Mouse (Mus musculus) adrenal gland, postnatal 25 days (tissue): Measurements from ENCODE around the gene Fgd6. TPM values are rescaled to one million over a fixed set of nuclear protein-coding genes. Genes with fewer than 3 reads are reported as not detected.
A peak's percentile ranks its signal among the peaks of the same experiment; 100 is the strongest.

ENCODE experiments used
- DNase-seq: peaks from one replicate; pipeline ENCODE4 v3.0.0; 2021; ENCODE audit warnings: mixed read lengths
- total RNA-seq: library from RNA; stranded (reverse); gene quantifications from 2 replicates; pipeline ENCODE4 v1.2.3, GENCODE M21; 2021

Fgd6 gene
- total RNA-seq, 1 experiment from 2014 or later, result 6.3 TPM

DNA sequence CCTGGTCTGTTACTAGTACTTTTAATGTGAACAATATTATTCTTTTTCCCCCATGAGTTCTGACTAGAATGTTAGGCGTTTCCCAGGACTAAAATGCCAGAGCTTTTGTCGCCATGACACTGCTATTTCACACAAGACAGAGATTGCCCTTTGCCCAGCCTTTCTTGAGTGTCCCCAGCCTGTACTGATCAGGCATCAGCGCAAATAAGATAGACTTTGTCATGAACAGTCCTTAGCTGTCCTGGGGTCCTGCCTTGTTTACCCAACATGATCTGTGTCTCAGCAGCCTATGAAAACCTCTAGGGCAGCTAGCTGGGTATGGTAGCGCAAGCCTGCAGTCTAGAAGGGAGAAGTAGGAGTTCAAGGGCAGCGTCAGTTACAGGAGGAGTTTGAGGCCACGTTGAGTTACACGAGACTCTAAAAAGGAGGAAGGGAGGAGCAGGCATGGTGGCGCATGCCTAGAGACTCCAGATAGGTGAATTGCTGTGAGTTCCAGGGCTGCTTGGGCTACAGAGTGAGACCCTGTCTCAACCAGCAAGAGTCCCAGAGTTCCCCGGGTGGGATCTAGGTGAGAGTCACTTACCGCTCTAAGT lies 103.2 kb downstream of the Fgd6 start:
- DNase-seq, result no peak

- no peak for DNase-seq
These were observed 104.6 kb downstream of the Fgd6 start for GRCm38 (mm10) chr10:94140227-94140931.

GRCm38 (mm10) chr10:94142427-94142826 lies 106.6 kb downstream of the Fgd6 start:
- DNase-seq, result no peak

DNA sequence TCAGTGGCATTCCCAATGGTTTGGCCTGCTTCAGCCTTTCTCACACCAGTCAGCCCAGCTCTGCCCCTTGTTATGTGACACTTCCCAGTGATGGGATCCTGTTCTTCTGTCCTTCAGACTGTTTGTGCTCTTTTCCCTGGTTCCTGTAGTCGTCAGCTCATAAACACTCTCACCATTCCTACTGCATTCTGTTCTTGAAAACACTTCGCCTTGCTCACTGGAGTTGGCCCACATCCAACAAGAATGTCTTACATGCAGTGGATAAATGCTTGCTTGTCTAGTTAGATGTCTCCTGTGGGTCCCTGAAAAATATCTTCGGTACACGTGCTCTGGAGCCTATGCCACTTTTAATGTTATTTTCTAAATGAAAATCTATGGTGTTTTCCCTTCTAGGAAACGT lies 108.8 kb downstream of the Fgd6 start:
- no peak for DNase-seq

DNA sequence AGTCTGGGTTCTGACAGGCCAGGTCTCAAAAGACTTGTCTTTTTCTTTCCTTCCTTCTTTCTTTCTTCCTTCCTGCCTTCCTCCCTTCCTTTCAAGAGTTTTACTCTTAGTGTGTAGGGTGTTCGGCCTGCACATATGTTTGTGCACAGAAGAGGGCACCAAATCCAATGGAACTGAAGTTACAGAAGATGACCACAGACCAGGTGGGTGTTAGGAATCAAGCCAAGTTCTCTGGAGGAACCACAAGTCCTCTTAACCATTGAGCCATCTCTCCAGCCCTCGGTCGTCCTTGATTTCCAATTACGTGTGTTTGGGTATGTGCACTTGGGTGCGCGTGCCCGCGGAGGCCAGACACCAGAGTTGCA lies 111.6 kb downstream of the Fgd6 start:
- no peak for DNase-seq

- peak; percentile 92 for DNase-seq
These were observed 112.1 kb downstream of the Fgd6 start, which contains the start of gene Nr2c1 for GRCm38 (mm10) chr10:94147756-94148531. TSS of gene Nr2c1 (plus strand) at chr10:94148023.

GRCm38 (mm10) chr10:94151488-94151887 lies 115.7 kb downstream of the Fgd6 start:
- no peak for DNase-seq

DNA sequence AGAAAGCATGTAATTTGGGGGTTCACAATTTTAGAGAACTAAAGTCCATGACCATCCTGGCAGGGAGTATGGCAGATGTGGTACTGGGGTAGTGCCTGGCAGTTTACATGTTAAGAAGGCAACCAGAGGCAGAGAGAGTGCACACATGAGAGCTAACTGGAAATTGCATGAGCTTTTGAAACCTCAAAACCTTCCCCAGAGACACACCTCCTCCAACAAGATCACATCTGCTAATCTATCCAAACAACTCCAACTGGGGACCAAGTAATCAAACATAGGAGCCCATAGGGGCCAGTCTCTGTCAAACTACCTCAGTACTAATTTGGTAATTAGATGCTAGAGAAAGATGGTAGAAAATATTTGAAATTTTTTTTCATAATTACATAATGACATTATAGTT lies 118.0 kb downstream of the Fgd6 start:
- DNase-seq, result no peak

GRCm38 (mm10) chr10:94158962-94159361 lies 123.2 kb downstream of the Fgd6 start:
- no peak for DNase-seq

DNA sequence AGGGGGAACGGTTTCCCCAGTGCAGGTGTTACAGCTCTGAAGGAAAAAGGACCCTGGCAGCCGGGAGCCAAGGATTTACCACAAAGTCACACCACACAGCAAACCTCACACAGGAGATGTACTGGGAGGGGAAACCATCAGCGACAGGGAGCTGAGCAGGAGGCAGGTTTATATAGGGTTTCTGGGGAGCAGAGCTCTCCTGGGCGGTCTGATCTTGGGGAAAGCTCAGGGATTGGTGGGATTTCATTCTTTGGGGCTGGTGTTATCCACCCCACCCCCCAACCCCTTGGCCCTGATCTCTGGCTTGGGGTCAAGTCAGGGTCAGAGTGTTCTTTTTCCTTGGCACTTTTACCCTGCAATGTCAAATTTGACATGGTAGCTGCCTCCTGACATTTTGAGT lies 123.6 kb downstream of the Fgd6 start:
- DNase-seq, result no peak

GRCm38 (mm10) chr10:94161051-94161765 lies 125.4 kb downstream of the Fgd6 start:
- no peak for DNase-seq

DNA sequence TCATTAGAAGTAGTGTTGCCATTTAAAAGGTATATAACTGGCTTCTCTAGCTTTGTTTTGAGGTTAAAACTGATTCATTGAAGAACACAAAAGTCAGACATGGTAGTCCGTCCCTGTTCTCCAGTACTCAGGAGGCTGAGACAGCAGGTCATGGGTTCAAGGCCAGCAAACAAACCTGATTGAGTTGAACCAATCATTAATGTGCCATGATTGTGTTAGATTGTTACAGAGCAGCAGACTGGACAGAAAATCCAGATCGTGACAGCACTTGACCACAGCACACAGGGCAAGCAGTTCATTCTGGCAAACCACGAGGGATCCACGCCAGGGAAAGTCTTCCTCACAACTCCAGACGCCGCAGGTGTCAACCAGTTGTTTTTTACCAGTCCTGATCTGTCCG lies 126.2 kb downstream of the Fgd6 start:
- DNase-seq, result no peak

GRCm38 (mm10) chr10:94164104-94164845 lies 128.5 kb downstream of the Fgd6 start:
- DNase-seq, result no peak

- DNase-seq, result no peak
These were observed 129.6 kb downstream of the Fgd6 start for GRCm38 (mm10) chr10:94165426-94165825.

GRCm38 (mm10) chr10:94167051-94167750 lies 131.4 kb downstream of the Fgd6 start:
- DNase-seq, result no peak

DNA sequence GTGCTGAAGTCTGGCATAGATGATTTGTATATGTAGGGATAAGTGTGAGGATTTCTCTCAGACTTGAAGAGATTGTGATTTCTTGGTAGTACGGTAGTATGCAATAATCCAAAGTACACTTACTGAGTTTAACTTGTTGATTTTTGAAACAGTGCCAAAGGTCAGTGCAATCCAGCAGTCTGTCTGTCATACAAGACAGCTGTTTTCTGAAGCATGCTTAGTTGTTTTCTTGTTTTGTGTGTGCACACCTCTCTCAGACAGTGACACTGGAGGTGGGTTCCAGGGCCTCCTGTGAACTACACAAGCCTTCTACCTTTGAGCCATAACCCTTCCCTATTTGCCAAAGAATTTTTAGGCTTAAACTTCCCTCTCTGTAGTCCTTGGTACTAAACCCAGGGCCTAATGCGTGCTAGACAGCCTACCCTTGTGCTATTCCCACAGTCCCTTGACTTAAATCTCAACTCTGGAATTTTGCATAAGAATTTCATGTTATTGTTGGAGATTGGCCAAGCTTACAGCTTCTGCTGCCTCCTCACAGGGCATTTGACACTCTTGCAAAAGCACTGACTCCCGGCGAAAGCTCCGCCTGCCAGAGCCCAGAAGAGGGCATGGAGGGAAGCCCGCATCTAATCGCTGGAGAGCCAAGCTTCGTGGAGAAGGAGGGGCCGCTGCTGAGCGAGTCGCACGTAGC lies 135.8 kb downstream of the Fgd6 start:
- no peak for DNase-seq

DNA sequence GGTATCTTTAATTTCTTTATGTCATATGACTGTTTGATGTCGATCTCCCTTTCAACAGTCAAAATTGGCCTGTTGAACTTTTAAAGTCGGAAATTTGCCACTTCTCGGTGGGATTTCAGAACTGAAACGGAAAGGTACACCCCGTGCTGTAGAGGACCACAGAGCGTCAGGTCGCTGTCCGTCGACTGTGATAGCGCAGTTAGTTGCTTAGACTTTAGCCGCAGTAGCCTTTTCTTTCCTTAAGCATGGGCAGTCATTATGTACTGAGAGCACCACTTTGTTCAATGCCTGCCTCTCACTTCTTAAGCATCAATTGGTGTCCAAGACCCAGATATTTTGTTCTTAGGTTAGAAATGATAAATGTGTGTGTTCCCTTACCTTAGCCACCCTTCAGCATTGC lies 136.3 kb downstream of the Fgd6 start:
- no peak for DNase-seq

DNA sequence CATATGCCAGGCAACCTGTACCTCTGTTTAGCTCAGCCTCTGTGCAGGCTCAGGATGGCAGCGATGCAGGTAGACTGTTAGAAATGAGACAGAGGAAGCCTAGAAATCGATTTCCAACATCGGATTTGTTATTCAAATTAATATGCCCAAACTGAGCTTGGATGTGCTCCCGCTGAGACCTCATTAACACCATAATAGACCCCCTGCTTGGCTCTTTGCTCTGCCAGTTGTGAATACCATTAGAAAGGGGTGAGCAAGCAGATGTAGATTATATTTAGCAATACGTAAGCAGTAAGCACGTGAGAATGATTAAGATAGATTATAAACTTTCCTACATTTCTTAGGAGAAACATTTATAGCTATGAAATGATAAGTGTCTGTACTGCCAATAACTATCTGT lies 136.9 kb downstream of the Fgd6 start:
- DNase-seq, result no peak

DNA sequence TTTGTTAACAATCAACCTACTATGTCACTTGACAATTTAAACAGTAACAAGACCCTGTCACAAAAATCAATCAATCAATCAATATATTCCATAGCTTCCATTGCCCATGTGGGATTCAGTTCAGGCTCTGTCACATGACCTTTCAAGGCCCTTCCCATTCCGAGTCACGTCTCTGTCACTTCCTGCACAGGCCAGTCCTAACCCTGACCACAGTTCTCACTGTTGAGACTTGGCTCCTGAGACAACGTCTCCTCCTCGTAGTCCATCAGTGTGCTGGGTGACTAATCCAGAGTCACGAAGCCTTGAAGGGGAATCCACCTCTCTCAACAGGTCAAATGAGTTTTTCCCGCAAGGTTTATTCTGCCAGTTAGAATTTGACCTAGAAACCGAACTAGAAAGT lies 138.9 kb downstream of the Fgd6 start:
- DNase-seq, result no peak

DNA sequence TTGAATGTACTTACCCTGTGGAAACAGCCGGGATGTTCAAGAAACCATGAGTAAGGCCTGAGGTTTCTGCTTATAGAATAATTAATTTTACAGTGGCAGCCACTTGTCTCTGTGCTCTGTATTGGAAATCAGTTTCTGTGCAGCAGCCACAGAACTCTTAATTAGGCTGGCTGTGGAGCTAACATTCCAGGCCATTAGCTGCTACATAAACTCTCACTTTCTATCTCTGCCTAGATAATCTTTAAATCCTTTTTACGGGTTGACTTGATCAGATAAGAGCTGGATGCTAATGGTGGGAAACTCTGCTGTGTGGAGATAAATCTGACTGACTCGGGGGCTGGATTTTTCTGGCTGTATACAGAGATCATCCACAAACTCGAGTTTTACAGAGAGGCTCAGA lies 147.4 kb downstream of the Fgd6 start:
- DNase-seq, result no peak
